Mouse (Mus musculus): Measurements from ENCODE around the gene Clcn1. TPM values are rescaled to one million over a fixed set of nuclear protein-coding genes. Genes with fewer than 3 reads are reported as not detected.

The Clcn1 gene
- polyA plus RNA-seq, 1 experiment = 0.90 TPM

- H3K4me2 ChIP-seq (ENCODE audit: low read depth) = no peak overlapping the region
- no peaks in the 10 kb centered on the region for H3K36me3 ChIP-seq (ENCODE audit: control insufficient read depth, insufficient read depth)
- no peak overlapping the region for H3ac ChIP-seq (ENCODE audit: control insufficient read depth, insufficient read length)
- no peak overlapping the region for H3K4me3 ChIP-seq
- no peaks in the 10 kb centered on the region for H3K27me3 ChIP-seq (ENCODE audit: control insufficient read depth, insufficient read depth, insufficient read length)
- no peaks in the 10 kb centered on the region for H3K79me2 ChIP-seq (ENCODE audit: control insufficient read depth, insufficient read depth)
- TF ChIP-seq POLR2A (IDR thresholded peaks at IDR 0.05; ENCODE audit: insufficient read length, low read depth) = no peak
Observed at GRCm38 (mm10) chr6:42247173-42247572, 39.3 kb upstream of the Clcn1 start.

- H3K4me2 ChIP-seq (ENCODE audit: low read depth) = no peak overlapping the region
- H3K36me3 ChIP-seq (ENCODE audit: control insufficient read depth, insufficient read depth) = no peaks in the 10 kb centered on the region
- H3K4me3 ChIP-seq = no peak overlapping the region
- TF ChIP-seq MYOG (IDR thresholded peaks at IDR 0.05; ENCODE audit: control insufficient read depth in 1 of 3, insufficient read depth in 1 of 3, insufficient read length in 2 of 3, low read depth in 2 of 3) (no peak), USF1 (IDR thresholded peaks at IDR 0.05; ENCODE audit: low read depth) (no peak), TCF12 (IDR thresholded peaks at IDR 0.05; ENCODE audit: insufficient read depth, poor library complexity, severe bottlenecking) (no peak), SRF (IDR thresholded peaks at IDR 0.05; ENCODE audit: control insufficient read depth, insufficient read length, low read depth) (no peak), E2F4 (IDR thresholded peaks at IDR 0.05; ENCODE audit: insufficient read depth) (no peak), POLR2A (IDR thresholded peaks at IDR 0.05; ENCODE audit: insufficient read length, low read depth) (no peak), MYOD1 (IDR thresholded peaks at IDR 0.05; ENCODE audit: control insufficient read depth in 1 of 3, insufficient read length in 2 of 3, low read depth in 2 of 3) (no peak), POLR2AphosphoS2 (IDR thresholded peaks at IDR 0.05; ENCODE audit: insufficient read length, low read depth) (no peak)
- no peaks in the 10 kb centered on the region for H3K79me2 ChIP-seq (ENCODE audit: control insufficient read depth, insufficient read depth)
- H3K27me3 ChIP-seq (ENCODE audit: control insufficient read depth, insufficient read depth, insufficient read length) = no peaks in the 10 kb centered on the region
- H3ac ChIP-seq (ENCODE audit: control insufficient read depth, insufficient read length) = no peak overlapping the region
Observed at GRCm38 (mm10) chr6:42247981-42248380, 38.5 kb upstream of the Clcn1 start.

DNA sequence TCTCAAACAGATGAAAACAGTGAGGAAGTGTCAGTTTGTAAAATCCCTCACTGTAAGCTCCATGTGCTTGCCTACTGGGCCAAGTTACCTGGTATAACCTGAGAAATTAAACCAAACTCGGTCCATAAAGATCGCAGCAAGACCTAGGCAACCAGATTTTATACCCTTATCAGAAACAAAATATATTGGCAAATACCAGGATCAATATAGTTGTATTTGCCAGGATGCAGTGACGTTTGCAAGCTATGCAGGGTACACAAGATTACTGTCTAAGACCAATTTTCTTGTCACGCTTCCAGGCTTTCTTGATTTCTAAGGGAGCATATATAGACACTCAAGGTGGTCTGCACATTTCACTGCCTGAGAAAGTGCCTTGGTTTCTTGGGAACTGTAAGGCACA lies 34.7 kb upstream of the Clcn1 start:
- Histone ChIP-seq H3ac (ENCODE audit: control insufficient read depth, insufficient read length) (no peak overlapping the region), H3K36me3 (ENCODE audit: control insufficient read depth, insufficient read depth) (no peaks in the 10 kb centered on the region), H3K4me3 (no peak overlapping the region), H3K27me3 (ENCODE audit: control insufficient read depth, insufficient read depth, insufficient read length) (no peaks in the 10 kb centered on the region), H3K79me2 (ENCODE audit: control insufficient read depth, insufficient read depth) (no peaks in the 10 kb centered on the region), H3K4me2 (ENCODE audit: low read depth) (no peak overlapping the region)
- TF ChIP-seq TCF12 (IDR thresholded peaks at IDR 0.05; ENCODE audit: insufficient read depth, poor library complexity, severe bottlenecking) = no peak
- TF ChIP-seq REST (IDR thresholded peaks at IDR 0.05; ENCODE audit: insufficient read depth, insufficient read length) = no peak
- TF ChIP-seq POLR2AphosphoS2 (IDR thresholded peaks at IDR 0.05; ENCODE audit: insufficient read length, low read depth) = no peak
- TF ChIP-seq USF1 (IDR thresholded peaks at IDR 0.05; ENCODE audit: low read depth) = no peak
- TF ChIP-seq MAX (IDR thresholded peaks at IDR 0.05; ENCODE audit: low read depth) = no peak
- no peak for TF ChIP-seq POLR2A (IDR thresholded peaks at IDR 0.05; ENCODE audit: insufficient read length, low read depth)
- TF ChIP-seq CEBPB (IDR thresholded peaks at IDR 0.05; ENCODE audit: insufficient read depth, poor library complexity, severe bottlenecking) = no peak
- TF ChIP-seq MYOD1 (IDR thresholded peaks at IDR 0.05; ENCODE audit: control insufficient read depth in 1 of 3, insufficient read length in 2 of 3, low read depth in 2 of 3) = no peak
- TF ChIP-seq SRF (IDR thresholded peaks at IDR 0.05; ENCODE audit: control insufficient read depth, insufficient read length, low read depth) = no peak
- no peak for TF ChIP-seq TCF3 (IDR thresholded peaks at IDR 0.05; ENCODE audit: insufficient read length, low read depth)
- TF ChIP-seq MYOG (IDR thresholded peaks at IDR 0.05; ENCODE audit: control insufficient read depth in 1 of 3, insufficient read depth in 1 of 3, insufficient read length in 2 of 3, low read depth in 2 of 3) = no peak
- TF ChIP-seq E2F4 (IDR thresholded peaks at IDR 0.05; ENCODE audit: insufficient read depth) = no peak

GRCm38 (mm10) chr6:42253103-42253502 lies 33.4 kb upstream of the Clcn1 start:
- no peaks in the 10 kb centered on the region for H3K79me2 ChIP-seq (ENCODE audit: control insufficient read depth, insufficient read depth)
- no peak overlapping the region for H3K4me3 ChIP-seq
- H3K4me2 ChIP-seq (ENCODE audit: low read depth) = no peak overlapping the region
- H3K36me3 ChIP-seq (ENCODE audit: control insufficient read depth, insufficient read depth) = no peaks in the 10 kb centered on the region
- TF ChIP-seq USF1 (IDR thresholded peaks at IDR 0.05; ENCODE audit: low read depth) (no peak), REST (IDR thresholded peaks at IDR 0.05; ENCODE audit: insufficient read depth, insufficient read length) (no peak), MYOG (IDR thresholded peaks at IDR 0.05; ENCODE audit: control insufficient read depth in 1 of 3, insufficient read depth in 1 of 3, insufficient read length in 2 of 3, low read depth in 2 of 3) (no peak), CEBPB (IDR thresholded peaks at IDR 0.05; ENCODE audit: insufficient read depth, poor library complexity, severe bottlenecking) (no peak), MYOD1 (IDR thresholded peaks at IDR 0.05; ENCODE audit: control insufficient read depth in 1 of 3, insufficient read length in 2 of 3, low read depth in 2 of 3) (no peak), MAX (IDR thresholded peaks at IDR 0.05; ENCODE audit: low read depth) (no peak), E2F4 (IDR thresholded peaks at IDR 0.05; ENCODE audit: insufficient read depth) (no peak), SRF (IDR thresholded peaks at IDR 0.05; ENCODE audit: control insufficient read depth, insufficient read length, low read depth) (no peak)
- H3ac ChIP-seq (ENCODE audit: control insufficient read depth, insufficient read length) = no peak overlapping the region
- H3K27me3 ChIP-seq (ENCODE audit: control insufficient read depth, insufficient read depth, insufficient read length) = no peaks in the 10 kb centered on the region

GRCm38 (mm10) chr6:42257303-42257863 lies 29.1 kb upstream of the Clcn1 start:
- no peaks in the 10 kb centered on the region for H3K79me2 ChIP-seq (ENCODE audit: control insufficient read depth, insufficient read depth)
- TF ChIP-seq USF1 (IDR thresholded peaks at IDR 0.05; ENCODE audit: low read depth) (no peak), E2F4 (IDR thresholded peaks at IDR 0.05; ENCODE audit: insufficient read depth) (no peak), POLR2AphosphoS2 (IDR thresholded peaks at IDR 0.05; ENCODE audit: insufficient read length, low read depth) (no peak), REST (IDR thresholded peaks at IDR 0.05; ENCODE audit: insufficient read depth, insufficient read length) (no peak), TCF3 (IDR thresholded peaks at IDR 0.05; ENCODE audit: insufficient read length, low read depth) (no peak), MYOG (IDR thresholded peaks at IDR 0.05; ENCODE audit: control insufficient read depth in 1 of 3, insufficient read depth in 1 of 3, insufficient read length in 2 of 3, low read depth in 2 of 3) (no peak), TCF12 (IDR thresholded peaks at IDR 0.05; ENCODE audit: insufficient read depth, poor library complexity, severe bottlenecking) (no peak), SRF (IDR thresholded peaks at IDR 0.05; ENCODE audit: control insufficient read depth, insufficient read length, low read depth) (no peak), MAX (IDR thresholded peaks at IDR 0.05; ENCODE audit: low read depth) (no peak), POLR2A (IDR thresholded peaks at IDR 0.05; ENCODE audit: insufficient read length, low read depth) (no peak), CEBPB (IDR thresholded peaks at IDR 0.05; ENCODE audit: insufficient read depth, poor library complexity, severe bottlenecking) (no peak), MYOD1 (IDR thresholded peaks at IDR 0.05; ENCODE audit: control insufficient read depth in 1 of 3, insufficient read length in 2 of 3, low read depth in 2 of 3) (no peak)
- H3K4me3 ChIP-seq = no peak overlapping the region
- H3K27me3 ChIP-seq (ENCODE audit: control insufficient read depth, insufficient read depth, insufficient read length) = no peaks in the 10 kb centered on the region
- no peak overlapping the region for H3K4me2 ChIP-seq (ENCODE audit: low read depth)
- H3K36me3 ChIP-seq (ENCODE audit: control insufficient read depth, insufficient read depth) = no peaks in the 10 kb centered on the region
- no peak overlapping the region for H3ac ChIP-seq (ENCODE audit: control insufficient read depth, insufficient read length)
